ENCODE assay signal across 22 mouse cellular contexts in genomic region chr5:88983170-88983569, GRCm38 (mm10).
DNase-seq lines count a peak whose midpoint lies in the region; ATAC-seq and TF ChIP-seq lines count a peak whose summit lies in the region.
"Had no signal": no experiment of that assay in that cellular context is flagged by ENCODE, and none has a peak within 500 bp of the region (broad histone marks: within the 10 kb centered on the region; RNA-seq: fewer than 3 reads in every experiment).

No protein-coding gene starts in this region.

- no peaks in the 10 kb centered on the region for H3K27me3 ChIP-seq in C2C12 (ENCODE audit: control insufficient read depth, insufficient read depth, insufficient read length)
- H3K27me3 ChIP-seq in myocyte (ENCODE audit: control insufficient read depth, insufficient read depth, insufficient read length) = no peaks in the 10 kb centered on the region
- H3K27me3 ChIP-seq: CH12.LX; embryonic facial prominence, embryonic 12.5 days; forebrain, embryonic 12.5 days; heart, embryonic 12.5 days had no signal

- no peak for TF ChIP-seq CTCF in layer of hippocampus, adult 2 months (conservative IDR thresholded peaks at IDR 0.05)
- no peak for TF ChIP-seq CTCF in C2C12 (IDR thresholded peaks at IDR 0.05; ENCODE audit: control insufficient read depth, insufficient read depth, insufficient read length)
- no peak for TF ChIP-seq CTCF in embryonic fibroblast, embryonic 13.5 days (IDR thresholded peaks at IDR 0.05; ENCODE audit: borderline replicate concordance, insufficient read depth, low read length)

- H3K4me3 ChIP-seq in layer of hippocampus, adult 2 months = no peak overlapping the region
- H3K4me3 ChIP-seq in C2C12 (ENCODE audit: insufficient read depth, poor library complexity, severe bottlenecking) (no peak overlapping the region), myocyte (no peak overlapping the region)
- H3K4me3 ChIP-seq in embryonic fibroblast, embryonic 13.5 days (ENCODE audit: insufficient read depth, low read length) = no peak overlapping the region
- H3K4me3 ChIP-seq: embryonic facial prominence, embryonic 12.5 days; forebrain, embryonic 12.5 days; heart, embryonic 12.5 days; hindbrain, embryonic 10.5 days had no signal

- 0 out of 2 replicates have a peak overlapping the region, but pooled peaks have one; percentile 72 for H3K27ac ChIP-seq in layer of hippocampus, adult 2 months
- peak overlapping the region; percentile 66; the same call in 1 of the 2 replicates for H3K27ac ChIP-seq in embryonic fibroblast, embryonic 13.5 days (ENCODE audit: insufficient read depth, low read length)
- H3K27ac ChIP-seq: embryonic facial prominence, embryonic 12.5 days; forebrain, embryonic 12.5 days; hindbrain, embryonic 10.5 days; hindbrain, embryonic 14.5 days had no signal

- no peak for TF ChIP-seq POLR2A in embryonic fibroblast, embryonic 13.5 days (IDR thresholded peaks at IDR 0.05; ENCODE audit: low read depth, low read length)
- no peak for TF ChIP-seq POLR2A in myocyte (IDR thresholded peaks at IDR 0.05; ENCODE audit: insufficient read length, low read depth)

- H3K79me2 ChIP-seq in C2C12 (ENCODE audit: control insufficient read depth, insufficient read depth) (no peaks in the 10 kb centered on the region), myocyte (ENCODE audit: control insufficient read depth, insufficient read depth) (no peaks in the 10 kb centered on the region)

- peak in 1 of 2 experiments; percentile 1 for DNase-seq in layer of hippocampus, adult 2 months (ENCODE audit: low spot score in 2 of 2)
- DNase-seq in layer of hippocampus, adult 9-11 months = no peak
- no peak for DNase-seq in c-Kit-positive CD71-positive TER-119-positive erythroid progenitor cells, embryonic 14.5 days (ENCODE audit: low spot score)
- DNase-seq in ovary, postnatal 10 days (ENCODE audit: low spot score) = no peak
- DNase-seq: adrenal gland, postnatal 10 days; B cell, adult 2 months; cerebellum, adult 11-12 months; cerebellum, adult 9-10 months; cerebellum, postnatal 25 days; forebrain, postnatal 0 days; gastrocnemius, postnatal 25 days; kidney, adult 18-20 months had no signal

- peaks cover 5% of the 10 kb centered on the region for H3K4me1 ChIP-seq in embryonic fibroblast, embryonic 13.5 days (ENCODE audit: control insufficient read depth, insufficient read depth, low read length)
- H3K4me1 ChIP-seq: embryonic facial prominence, embryonic 12.5 days; hindbrain, embryonic 10.5 days had no signal

- H3K4me2 ChIP-seq in myocyte (ENCODE audit: low read depth) = no peak overlapping the region
- H3K4me2 ChIP-seq: embryonic facial prominence, embryonic 12.5 days; forebrain, embryonic 12.5 days; heart, embryonic 12.5 days; hindbrain, embryonic 14.5 days had no signal

- no peaks in the 10 kb centered on the region for H3K79me3 ChIP-seq in C2C12 (ENCODE audit: low read depth)

- H3ac ChIP-seq in C2C12 (ENCODE audit: control insufficient read depth, insufficient read length, low read depth) = no peak overlapping the region
- no peak overlapping the region for H3ac ChIP-seq in myocyte (ENCODE audit: control insufficient read depth, insufficient read length)

- H3K36me3 ChIP-seq in C2C12 (ENCODE audit: control insufficient read depth, insufficient read depth) = no peaks in the 10 kb centered on the region
- H3K36me3 ChIP-seq in myocyte (ENCODE audit: control insufficient read depth, insufficient read depth) = no peaks in the 10 kb centered on the region
- H3K36me3 ChIP-seq: embryonic facial prominence, embryonic 12.5 days; forebrain, embryonic 12.5 days; heart, embryonic 12.5 days; hindbrain, embryonic 10.5 days had no signal

- ATAC-seq in monocyte, adult 5-6 weeks (replicated peaks; ENCODE audit: insufficient number of reproducible peaks, low FRiP score, low TSS enrichment, poor library complexity, severe bottlenecking) = no peak
- ATAC-seq: forebrain, postnatal 0 days had no signal

TF ChIP-seq in C2C12, 6 proteins besides CTCF, POLR2A, EP300 and RAD21:
- TF ChIP-seq CEBPB (IDR thresholded peaks at IDR 0.05; ENCODE audit: low read depth) (peak; percentile 89), USF1 (IDR thresholded peaks at IDR 0.05; ENCODE audit: low read depth) (no peak), MYOD1 (IDR thresholded peaks at IDR 0.05; ENCODE audit: control insufficient read depth, insufficient read length, low read depth) (peak; percentile 55), MAX (IDR thresholded peaks at IDR 0.05) (peak; percentile 24), FOSL1 (IDR thresholded peaks at IDR 0.05; ENCODE audit: insufficient read depth, low read length, poor library complexity, severe bottlenecking) (peak; percentile 66), MYOG (IDR thresholded peaks at IDR 0.05; ENCODE audit: control insufficient read depth, extremely low read depth, insufficient read length) (no peak)

TF ChIP-seq in myocyte, 11 proteins besides CTCF, POLR2A, EP300 and RAD21:
- TF ChIP-seq E2F4 (IDR thresholded peaks at IDR 0.05; ENCODE audit: insufficient read depth) = no peak
- no peak for TF ChIP-seq SRF (IDR thresholded peaks at IDR 0.05; ENCODE audit: control insufficient read depth, insufficient read length, low read depth)
- TF ChIP-seq REST (IDR thresholded peaks at IDR 0.05; ENCODE audit: insufficient read depth, insufficient read length) = no peak
- no peak for TF ChIP-seq TCF3 (IDR thresholded peaks at IDR 0.05; ENCODE audit: insufficient read length, low read depth)
- peak; percentile 72 for TF ChIP-seq CEBPB (IDR thresholded peaks at IDR 0.05; ENCODE audit: insufficient read depth, poor library complexity, severe bottlenecking)
- no peak for TF ChIP-seq USF1 (IDR thresholded peaks at IDR 0.05; ENCODE audit: low read depth)
- TF ChIP-seq MAX (IDR thresholded peaks at IDR 0.05; ENCODE audit: low read depth) = no peak
- peak; percentile 28 for TF ChIP-seq TCF12 (IDR thresholded peaks at IDR 0.05; ENCODE audit: insufficient read depth, poor library complexity, severe bottlenecking)
- TF ChIP-seq POLR2AphosphoS2 (IDR thresholded peaks at IDR 0.05; ENCODE audit: insufficient read length, low read depth) = no peak
- TF ChIP-seq MYOG (IDR thresholded peaks at IDR 0.05; ENCODE audit: control insufficient read depth in 1 of 3, insufficient read depth in 1 of 3, insufficient read length in 2 of 3, low read depth in 2 of 3) = no peak
- TF ChIP-seq MYOD1 (IDR thresholded peaks at IDR 0.05; ENCODE audit: control insufficient read depth in 1 of 3, insufficient read length in 2 of 3, low read depth in 2 of 3) = peak in 1 of 3 experiments; percentile 47
